Mouse (Mus musculus): ENCODE data around the gene Il17rb. TPM values are rescaled to one million over a fixed set of nuclear protein-coding genes. Genes with fewer than 3 reads are reported as not detected.

Il17rb gene
- polyA plus RNA-seq, 1 experiment from 2014 or later = 0.60 TPM

DNA sequence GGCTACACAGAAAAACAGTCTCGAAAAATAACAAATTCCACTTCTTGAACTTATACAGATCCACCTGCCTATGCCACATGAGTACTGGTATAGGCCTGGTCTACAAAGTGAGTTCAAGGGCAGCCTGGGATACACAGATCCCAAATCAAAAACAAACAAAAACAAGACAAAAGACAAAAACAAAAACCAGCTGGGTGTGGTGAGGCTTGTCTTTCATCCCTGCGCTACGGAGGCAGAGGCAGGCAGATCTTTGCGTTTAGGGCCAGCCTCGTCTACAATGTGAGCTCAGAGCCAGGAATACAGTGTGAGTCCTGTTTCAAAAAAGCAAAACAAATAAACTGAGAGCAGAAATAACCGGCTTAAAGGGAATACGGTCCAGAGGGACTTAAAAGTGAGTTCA, 41.1 kb downstream of the Il17rb start:
- WGBS (ENCODE audit: insufficient replicate concordance) = 60% methylated on average over 7 of the region's 7 CpGs
- Histone ChIP-seq H3K9ac (ENCODE audit: low read depth, low read length) (peak overlapping the region; percentile 62), H3K27me3 (ENCODE audit: control insufficient read depth, insufficient read depth, low read length) (no peaks in the 10 kb centered on the region), H3K4me2 (peak overlapping the region; percentile 75), H3K36me3 (ENCODE audit: control insufficient read depth, insufficient read depth, low read length) (peaks cover 8% of the 10 kb centered on the region), H3K4me1 (ENCODE audit: control insufficient read depth, insufficient read depth, low read length) (peaks cover 6% of the 10 kb centered on the region), H3K27ac (ENCODE audit: low read depth, low read length) (peak overlapping the region; percentile 75), H3K9me3 (replicated peaks; ENCODE audit: control insufficient read depth, low read length) (no peaks in the 10 kb centered on the region), H3K4me3 (ENCODE audit: low read depth, low read length) (peak overlapping the region; percentile 81)
- ATAC-seq (replicated peaks; ENCODE audit: insufficient number of reproducible peaks, low FRiP score, low TSS enrichment) = no peak

DNA sequence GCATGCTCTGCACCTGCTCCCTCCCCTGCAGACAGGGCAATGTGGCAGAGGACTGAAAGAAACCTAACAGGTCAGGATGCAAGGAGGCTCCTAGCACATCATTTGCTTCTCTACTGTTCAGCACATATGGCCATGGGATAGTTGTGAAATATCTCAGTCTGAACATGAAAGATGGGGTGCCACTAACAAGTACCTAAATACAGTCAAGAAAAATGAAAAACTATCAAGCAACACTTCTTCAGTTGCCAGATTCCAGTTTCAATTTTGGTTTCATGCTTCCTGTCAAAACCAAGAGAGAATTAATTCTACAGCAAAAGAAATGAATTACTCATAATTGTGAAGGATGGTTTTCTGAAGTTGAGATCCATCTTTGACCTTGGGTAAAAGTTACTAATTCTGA, 51.3 kb downstream of the Il17rb start:
- no peak for ATAC-seq (replicated peaks; ENCODE audit: insufficient number of reproducible peaks, low FRiP score, low TSS enrichment)
- H3K4me3 ChIP-seq (ENCODE audit: low read depth, low read length) = no peak overlapping the region

DNA sequence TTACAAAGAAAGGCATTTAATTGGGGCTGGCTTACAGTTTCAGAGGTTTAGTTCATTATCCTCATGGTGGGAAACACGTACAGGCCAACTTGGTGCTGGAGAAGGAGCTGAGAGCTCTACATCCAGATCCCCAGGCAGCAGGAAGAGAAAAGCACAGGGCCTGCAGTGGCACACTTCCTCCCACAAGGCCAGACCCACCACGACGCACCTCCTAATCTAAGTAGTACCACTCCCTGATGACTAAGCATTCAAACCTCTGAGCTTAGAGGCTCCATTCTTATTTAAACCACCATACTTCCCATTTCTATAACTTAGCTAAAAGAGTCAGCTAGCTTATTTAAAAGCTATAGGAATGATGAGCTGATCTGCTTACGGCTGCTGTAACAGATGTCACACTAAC, 57.9 kb downstream of the Il17rb start:
- H3K4me1 ChIP-seq (ENCODE audit: control insufficient read depth, insufficient read depth, low read length) = no peaks in the 10 kb centered on the region
- H3K27me3 ChIP-seq (ENCODE audit: control insufficient read depth, insufficient read depth, low read length) = no peaks in the 10 kb centered on the region
- ATAC-seq (replicated peaks; ENCODE audit: insufficient number of reproducible peaks, low FRiP score, low TSS enrichment) = no peak
- no peak overlapping the region for H3K27ac ChIP-seq (ENCODE audit: low read depth, low read length)
- H3K9me3 ChIP-seq (replicated peaks; ENCODE audit: control insufficient read depth, low read length) = no peaks in the 10 kb centered on the region
- no peak overlapping the region for H3K4me3 ChIP-seq (ENCODE audit: low read depth, low read length)
- no peaks in the 10 kb centered on the region for H3K36me3 ChIP-seq (ENCODE audit: control insufficient read depth, insufficient read depth, low read length)
- no peak overlapping the region for H3K9ac ChIP-seq (ENCODE audit: low read depth, low read length)
- 71% methylated on average over 4 of the region's 4 CpGs for WGBS (ENCODE audit: insufficient replicate concordance)
- H3K4me2 ChIP-seq = no peak overlapping the region

More for the DNA sequence above, 51.3 kb downstream of the Il17rb start:
- H3K4me2 ChIP-seq = no peak overlapping the region
- no peaks in the 10 kb centered on the region for H3K36me3 ChIP-seq (ENCODE audit: control insufficient read depth, insufficient read depth, low read length)
- H3K9me3 ChIP-seq (replicated peaks; ENCODE audit: control insufficient read depth, low read length) = no peaks in the 10 kb centered on the region
- H3K9ac ChIP-seq (ENCODE audit: low read depth, low read length) = no peak overlapping the region
- H3K27me3 ChIP-seq (ENCODE audit: control insufficient read depth, insufficient read depth, low read length) = no peaks in the 10 kb centered on the region
- no peak overlapping the region for H3K27ac ChIP-seq (ENCODE audit: low read depth, low read length)
- no peaks in the 10 kb centered on the region for H3K4me1 ChIP-seq (ENCODE audit: control insufficient read depth, insufficient read depth, low read length)

DNA sequence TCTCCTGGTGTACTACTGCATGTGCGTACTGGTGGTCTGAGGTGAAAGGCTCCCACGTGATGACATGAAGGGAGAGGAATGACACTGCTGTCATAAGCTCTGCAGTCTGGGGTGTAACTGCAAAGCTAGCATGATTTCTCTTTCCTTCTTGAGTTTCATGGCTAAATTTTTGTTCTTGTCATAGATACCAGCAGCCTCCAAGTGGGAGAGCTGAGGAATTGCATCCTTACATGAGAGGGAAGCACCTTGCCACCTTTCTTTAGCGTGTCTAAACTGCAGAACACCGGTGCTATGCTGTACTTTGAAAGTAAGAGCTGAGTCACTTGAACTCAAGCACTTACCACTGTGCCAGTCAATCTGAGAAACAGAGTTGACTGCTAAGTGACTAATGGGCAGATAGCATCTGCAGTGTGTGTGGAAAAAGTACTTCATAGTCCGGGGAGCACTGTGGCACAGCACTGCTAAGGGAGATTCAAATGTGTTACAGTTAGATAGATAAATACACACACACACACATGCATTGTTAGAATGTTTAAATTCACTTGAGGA, 61.9 kb downstream of the Il17rb start:
- Histone ChIP-seq H3K27ac (ENCODE audit: low read depth, low read length) (no peak overlapping the region), H3K36me3 (ENCODE audit: control insufficient read depth, insufficient read depth, low read length) (no peaks in the 10 kb centered on the region), H3K4me2 (no peak overlapping the region), H3K27me3 (ENCODE audit: control insufficient read depth, insufficient read depth, low read length) (peaks cover under 1% of the 10 kb centered on the region), H3K9ac (ENCODE audit: low read depth, low read length) (no peak overlapping the region), H3K4me1 (ENCODE audit: control insufficient read depth, insufficient read depth, low read length) (no peaks in the 10 kb centered on the region), H3K4me3 (ENCODE audit: low read depth, low read length) (no peak overlapping the region), H3K9me3 (replicated peaks; ENCODE audit: control insufficient read depth, low read length) (no peaks in the 10 kb centered on the region)
- 55% methylated on average over 5 of the region's 5 CpGs for whole genome bisulfite sequencing (ENCODE audit: insufficient replicate concordance)
- no peak for ATAC-seq (replicated peaks; ENCODE audit: insufficient number of reproducible peaks, low FRiP score, low TSS enrichment)

Small RNA genes within 50 kb of the gene (microRNA-seq; reads per million reads assigned to microRNA genes)
- gene Mir6947 (ENCODE audit: borderline number of aligned reads) = 0.34 reads per million

Other genes starting within 250 kb of the Il17rb start
- 181 and 182 TPM in 2 replicates for gene Selenok, start 40.6 kb downstream of the Il17rb start, polyA plus RNA-seq (2014; fragmentation: Nextera tagmentation; extraction: Ambion mirVana)
- gene Actr8, start 30.6 kb downstream of the Il17rb start, polyA plus RNA-seq (2014; fragmentation: Nextera tagmentation; extraction: Ambion mirVana) = 45.4 and 50.1 TPM in 2 replicates
- 0.10 and 0.21 TPM in 2 replicates for gene Chdh, start 127 bp upstream of the Il17rb start, polyA plus RNA-seq (2014; fragmentation: Nextera tagmentation; extraction: Ambion mirVana)